Mouse (Mus musculus) kidney, embryonic 16.5 days (tissue): Measurements from ENCODE around the gene Tnfrsf8. TPM values are rescaled to one million over a fixed set of nuclear protein-coding genes. Genes with fewer than 3 reads are reported as not detected.

Experiments
- ATAC-seq: fragments of 200-750 bp; cut with Nextera tagmentation; 2 replicates; pipeline ENCODE4 v1.8.0; 2017; ENCODE audit warnings: moderate TSS enrichment; ENCODE audit not compliant: low FRiP score, low TSS enrichment
- H3K27ac ChIP-seq: fragments of 300-500 bp; sonication (generic); 2 replicates; pipeline ENCODE4 v1.5.1; 2014; ENCODE audit warnings: low read length
- H3K27me3 ChIP-seq: fragments of 300-500 bp; sonication (generic); 2 replicates; pipeline ENCODE4 v1.6.1; 2014; ENCODE audit warnings: low read length, control low read depth, mixed read lengths; ENCODE audit not compliant: insufficient read depth
- H3K36me3 ChIP-seq: fragments of 300-500 bp; sonication (generic); 2 replicates; pipeline ENCODE4 v1.6.1; 2014; ENCODE audit warnings: low read length, control low read depth, mixed read lengths; ENCODE audit not compliant: insufficient read depth
- H3K4me1 ChIP-seq: fragments of 300-500 bp; sonication (generic); 2 replicates; pipeline ENCODE4 v1.6.1; 2014; ENCODE audit warnings: low read length, control low read depth, mixed read lengths; ENCODE audit not compliant: insufficient read depth
- H3K4me2 ChIP-seq: fragments of 300-500 bp; sonication (generic); replicated peaks from 2 replicates; pipeline ENCODE4 v1.6.1; 2014; ENCODE audit warnings: low read depth, low read length
- H3K4me3 ChIP-seq: fragments of 300-500 bp; sonication (generic); 2 replicates; pipeline ENCODE4 v1.5.1; 2014; ENCODE audit warnings: mild to moderate bottlenecking, low read length
- H3K9ac ChIP-seq: fragments of 300-500 bp; sonication (generic); replicated peaks from 2 replicates; pipeline ENCODE4 v1.6.1; 2014; ENCODE audit warnings: low read length
- H3K9me3 ChIP-seq: fragments of 300-500 bp; sonication (generic); 2 replicates; pipeline ENCODE4 v1.6.1; 2016; ENCODE audit warnings: low read length, control low read depth
- WGBS: fragments of 180-500 bp; shearing (Covaris S2); extraction: QIAGEN DNeasy Blood & Tissue Kit; methylation state at CpG from one replicate; pipeline ENCODE4 v1.1.7; 2014; 5-methylcytosine and 5-hydroxymethylcytosine counted together
- polyA plus RNA-seq: library from polyadenylated mRNA; unstranded; fragments of >200 nt; fragmentation: Nextera tagmentation; extraction: Ambion mirVana; gene quantifications from 2 replicates; pipeline ENCODE4 v1.2.1, GENCODE M21; 2015

The Tnfrsf8 gene
- polyA plus RNA-seq, 1 experiment from 2014 or later, result not detected

DNA sequence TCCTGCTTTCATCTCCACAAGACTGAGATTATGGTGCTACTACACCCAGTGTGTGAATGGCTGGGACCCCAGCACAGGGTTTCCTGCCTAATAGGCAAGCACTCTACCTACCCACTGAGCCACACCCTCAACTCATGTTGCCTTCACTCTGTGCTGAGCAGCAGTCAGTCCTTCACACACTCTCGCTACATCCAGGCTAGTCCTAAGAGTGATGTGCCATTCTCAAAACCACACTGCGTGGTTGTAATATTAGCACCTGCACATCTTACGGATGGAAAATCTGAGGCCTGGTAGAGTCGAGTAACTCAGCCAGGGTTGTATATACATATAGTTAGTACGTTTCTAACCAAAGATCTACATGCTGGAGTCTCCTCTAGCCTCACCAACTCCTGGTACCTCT, 40.1 kb downstream of the Tnfrsf8 start:
- Histone ChIP-seq H3K27ac (no peak overlapping the region), H3K9me3 (0 out of 2 replicates have a peak, but pooled peaks cover 5% of the 10 kb centered on the region), H3K4me1 (no peaks in the 10 kb centered on the region), H3K4me2 (no peak overlapping the region), H3K4me3 (no peak overlapping the region), H3K9ac (no peak overlapping the region), H3K36me3 (no peaks in the 10 kb centered on the region), H3K27me3 (no peaks in the 10 kb centered on the region)
- WGBS, result 87% methylated on average over 5 of the region's 5 CpGs
- no peak; the same call in 1 of the 2 replicates for ATAC-seq

DNA sequence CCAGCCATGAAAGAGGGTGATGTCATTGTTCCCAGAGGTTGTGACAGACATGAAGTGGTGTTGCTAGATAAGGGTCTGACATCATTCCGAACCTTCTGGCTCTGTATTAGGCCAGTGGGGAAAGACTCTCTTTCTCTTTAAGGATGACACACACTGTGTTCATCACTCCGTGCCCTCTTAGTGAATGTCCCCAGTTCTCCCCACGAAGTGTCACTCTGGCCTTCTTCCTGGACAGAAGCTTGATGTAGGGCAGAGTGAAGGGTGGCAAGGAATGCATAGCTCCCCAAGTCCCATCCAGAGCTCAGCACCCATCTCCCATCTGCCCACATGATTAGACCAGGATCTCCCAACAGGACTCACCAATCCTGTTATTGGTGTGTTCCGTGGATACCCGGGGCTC, 41.0 kb downstream of the Tnfrsf8 start:
- ATAC-seq, result no peak
- H3K9me3 ChIP-seq, result no peaks in the 10 kb centered on the region
- no peaks in the 10 kb centered on the region for H3K4me1 ChIP-seq
- 95% methylated on average over 5 of the region's 5 CpGs for WGBS
- no peak overlapping the region for H3K4me3 ChIP-seq
- H3K27me3 ChIP-seq, result no peaks in the 10 kb centered on the region
- no peaks in the 10 kb centered on the region for H3K36me3 ChIP-seq
- H3K27ac ChIP-seq, result no peak overlapping the region
- no peak overlapping the region for H3K4me2 ChIP-seq
- H3K9ac ChIP-seq, result no peak overlapping the region

DNA sequence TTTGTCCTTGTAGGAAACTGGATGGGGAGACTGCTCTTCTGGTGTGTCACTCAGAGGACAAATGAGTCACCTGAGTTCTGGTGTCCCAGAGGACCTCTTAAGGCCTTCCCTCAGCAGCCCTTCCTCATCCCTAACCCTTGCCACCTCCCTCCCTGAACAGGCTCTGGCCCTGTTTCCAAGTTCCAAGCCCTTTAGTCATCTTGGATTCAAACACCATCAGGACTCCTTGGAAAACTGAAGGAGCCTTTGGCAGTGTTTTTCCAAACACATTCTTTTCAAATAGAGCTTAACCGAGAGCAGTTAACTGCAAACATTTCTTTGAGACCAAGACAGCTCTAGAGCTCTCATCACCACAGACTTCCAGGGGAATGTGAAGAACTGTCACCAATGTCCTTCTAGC, 42.2 kb downstream of the Tnfrsf8 start:
- H3K36me3 ChIP-seq, result no peaks in the 10 kb centered on the region
- no peaks in the 10 kb centered on the region for H3K9me3 ChIP-seq
- no peak overlapping the region for H3K4me3 ChIP-seq
- H3K4me1 ChIP-seq, result no peaks in the 10 kb centered on the region
- H3K27ac ChIP-seq, result no peak overlapping the region
- WGBS, result 67% methylated on average over 1 of the region's 1 CpGs
- no peaks in the 10 kb centered on the region for H3K27me3 ChIP-seq
- no peak for ATAC-seq
- no peak overlapping the region for H3K9ac ChIP-seq
- no peak overlapping the region for H3K4me2 ChIP-seq

DNA sequence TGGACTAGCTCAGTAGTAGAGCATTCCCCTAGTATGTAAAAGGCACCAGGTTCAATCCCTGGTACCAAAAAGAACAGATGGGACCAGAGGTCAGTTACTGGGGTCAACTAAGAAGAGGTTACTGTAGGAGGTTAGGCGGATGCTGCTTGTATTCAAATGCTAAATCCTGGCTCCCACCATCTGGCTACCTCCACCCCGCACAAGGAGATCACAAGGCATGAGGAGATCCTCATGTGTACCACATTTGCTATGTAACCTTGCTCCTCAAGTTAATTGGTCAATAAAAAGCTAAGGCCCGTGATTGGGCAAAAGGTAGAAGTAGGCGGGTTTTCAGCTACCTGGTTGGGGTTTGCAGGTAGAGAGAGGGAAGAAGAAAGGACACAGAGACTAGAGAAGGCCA, 43.3 kb downstream of the Tnfrsf8 start:
- no peak overlapping the region for H3K4me3 ChIP-seq

DNA sequence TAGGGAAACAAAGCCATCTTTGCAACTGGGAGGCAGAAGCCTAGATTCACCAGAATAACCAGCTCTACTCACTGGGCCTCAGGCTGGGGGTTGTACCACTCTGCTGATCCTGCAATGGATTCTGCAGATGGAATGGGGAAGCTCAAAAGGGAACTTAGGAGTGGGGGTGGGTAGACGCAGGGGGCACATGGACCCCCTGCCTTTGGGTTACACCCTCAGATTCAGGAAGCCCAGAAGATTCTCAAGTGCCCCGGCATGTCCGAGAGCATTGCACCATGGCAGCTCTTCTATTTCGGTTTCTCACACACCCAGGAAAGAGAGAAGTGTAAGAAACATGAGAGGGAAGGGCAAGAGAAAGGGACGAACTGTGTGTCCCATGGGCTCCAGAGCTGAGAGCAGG, 44.8 kb downstream of the Tnfrsf8 start:
- Histone ChIP-seq H3K27me3 (no peaks in the 10 kb centered on the region), H3K4me3 (no peak overlapping the region), H3K27ac (no peak overlapping the region), H3K4me2 (no peak overlapping the region), H3K4me1 (no peaks in the 10 kb centered on the region), H3K9me3 (no peaks in the 10 kb centered on the region), H3K36me3 (no peaks in the 10 kb centered on the region), H3K9ac (no peak overlapping the region)
- no peak for ATAC-seq
- 90% methylated on average over 5 of the region's 5 CpGs for WGBS

More for the DNA sequence above, 43.3 kb downstream of the Tnfrsf8 start:
- WGBS, result 89% methylated on average over 4 of the region's 4 CpGs
- no peak overlapping the region for H3K9ac ChIP-seq
- ATAC-seq, result no peak
- H3K9me3 ChIP-seq, result no peaks in the 10 kb centered on the region
- no peaks in the 10 kb centered on the region for H3K36me3 ChIP-seq
- no peaks in the 10 kb centered on the region for H3K4me1 ChIP-seq
- no peak overlapping the region for H3K27ac ChIP-seq
- H3K4me2 ChIP-seq, result no peak overlapping the region
- no peaks in the 10 kb centered on the region for H3K27me3 ChIP-seq

DNA sequence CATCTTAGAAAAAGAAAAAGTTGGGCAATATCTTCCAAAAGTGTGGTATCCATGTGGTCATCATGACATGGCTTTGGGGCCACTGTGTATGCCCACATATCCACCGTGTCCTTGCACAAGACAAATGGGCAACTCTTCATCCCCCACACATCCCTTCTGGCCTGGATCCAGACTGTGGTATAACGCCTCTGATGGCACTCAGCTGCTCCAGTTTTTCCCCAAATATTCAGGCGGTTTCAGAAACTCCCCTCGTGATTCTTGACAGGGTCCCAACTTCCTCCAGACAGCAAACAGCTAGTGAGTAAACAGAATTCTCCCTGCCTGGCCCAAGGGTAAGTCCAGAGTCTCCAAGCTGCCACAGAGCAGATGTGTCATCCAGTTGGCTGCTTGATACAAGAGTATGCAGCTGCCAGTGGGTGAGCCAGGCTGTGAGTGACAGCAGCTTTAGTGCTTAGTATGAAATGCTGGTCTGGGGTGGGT, 47.3 kb downstream of the Tnfrsf8 start:
- no peaks in the 10 kb centered on the region for H3K4me1 ChIP-seq
- no peak overlapping the region for H3K4me3 ChIP-seq
- H3K9ac ChIP-seq, result no peak overlapping the region
- no peaks in the 10 kb centered on the region for H3K36me3 ChIP-seq
- H3K27me3 ChIP-seq, result no peaks in the 10 kb centered on the region
- no peaks in the 10 kb centered on the region for H3K9me3 ChIP-seq
- 55% methylated on average over 4 of the region's 4 CpGs for WGBS
- no peak overlapping the region for H3K4me2 ChIP-seq
- no peak overlapping the region for H3K27ac ChIP-seq
- no peak for ATAC-seq

DNA sequence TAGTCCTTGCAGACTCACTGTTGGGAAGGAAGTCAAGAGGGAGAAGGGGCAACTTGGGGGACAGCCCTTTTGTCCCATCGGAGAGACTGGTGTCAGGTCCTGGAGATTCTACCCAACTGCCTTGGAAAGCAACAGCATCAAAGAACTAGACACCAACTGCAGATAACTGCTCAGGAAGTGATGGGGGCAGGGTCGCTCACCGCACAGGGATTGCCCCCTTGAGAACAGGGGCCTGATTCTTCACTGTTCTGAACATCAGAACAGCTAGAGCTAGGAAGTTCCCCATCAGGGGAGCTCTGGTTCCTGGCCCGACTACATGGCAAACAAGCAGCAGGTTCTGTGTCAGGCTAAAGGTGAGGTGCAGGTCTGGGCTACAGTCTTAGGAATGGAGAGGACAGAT, 48.5 kb downstream of the Tnfrsf8 start:
- no peaks in the 10 kb centered on the region for H3K36me3 ChIP-seq
- no peak overlapping the region for H3K9ac ChIP-seq
- H3K27ac ChIP-seq, result no peak overlapping the region
- H3K4me2 ChIP-seq, result no peak overlapping the region
- H3K4me1 ChIP-seq, result no peaks in the 10 kb centered on the region
- WGBS, result 73% methylated on average over 4 of the region's 4 CpGs
- H3K27me3 ChIP-seq, result no peaks in the 10 kb centered on the region
- no peak overlapping the region for H3K4me3 ChIP-seq
- ATAC-seq, result no peak
- no peaks in the 10 kb centered on the region for H3K9me3 ChIP-seq

DNA sequence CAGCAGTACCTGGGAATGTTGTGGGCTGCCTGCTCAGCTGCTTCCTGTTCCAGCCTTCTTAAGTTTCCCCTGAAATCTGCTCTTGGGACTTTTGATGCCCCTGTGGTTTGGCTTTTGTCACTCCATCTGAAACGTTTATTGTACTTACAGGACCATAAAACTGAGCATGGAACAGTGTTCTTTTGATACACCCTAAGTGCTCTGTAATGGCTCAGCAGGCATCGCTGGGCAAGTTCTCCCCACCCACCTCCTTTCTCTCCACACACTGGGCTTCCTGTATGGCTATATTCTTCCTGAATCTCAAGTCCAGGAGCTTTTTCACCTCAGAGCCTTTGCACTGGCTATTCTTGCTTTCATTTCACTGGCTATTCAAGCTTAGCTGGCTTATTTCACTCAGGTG, 50.2 kb downstream of the Tnfrsf8 start:
- no peak for ATAC-seq
- Histone ChIP-seq H3K4me3 (no peak overlapping the region), H3K27me3 (no peaks in the 10 kb centered on the region), H3K9ac (no peak overlapping the region), H3K4me2 (no peak overlapping the region), H3K4me1 (no peaks in the 10 kb centered on the region), H3K9me3 (no peaks in the 10 kb centered on the region), H3K27ac (no peak overlapping the region), H3K36me3 (no peaks in the 10 kb centered on the region)
- WGBS, result 4% methylated on average over 2 of the region's 2 CpGs

DNA sequence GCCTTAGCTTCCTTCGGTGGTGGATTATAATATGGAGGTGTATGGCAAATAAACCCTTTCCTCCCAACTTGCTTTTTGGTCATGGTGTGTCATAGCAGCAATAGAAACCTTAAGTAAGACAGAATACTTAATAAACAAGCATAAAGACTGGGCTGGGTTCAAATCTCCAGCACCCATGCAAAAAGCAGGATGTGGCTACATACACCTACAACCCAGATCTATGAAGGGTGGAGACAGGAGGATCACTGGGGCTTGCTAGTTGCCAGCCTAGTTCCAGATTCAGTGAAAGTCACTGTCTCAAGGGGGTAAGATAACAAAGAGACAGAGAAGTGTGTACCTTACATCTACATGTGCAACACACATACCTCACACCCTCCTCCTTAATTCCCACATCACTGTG, 51.4 kb downstream of the Tnfrsf8 start:
- no peak for ATAC-seq
- no peak overlapping the region for H3K9ac ChIP-seq
- H3K27ac ChIP-seq, result no peak overlapping the region
- H3K9me3 ChIP-seq, result no peaks in the 10 kb centered on the region
- WGBS, result 91% methylated on average over 1 of the region's 1 CpGs
- H3K4me1 ChIP-seq, result no peaks in the 10 kb centered on the region
- H3K36me3 ChIP-seq, result no peaks in the 10 kb centered on the region
- H3K4me2 ChIP-seq, result no peak overlapping the region
- H3K4me3 ChIP-seq, result no peak overlapping the region
- H3K27me3 ChIP-seq, result no peaks in the 10 kb centered on the region

DNA sequence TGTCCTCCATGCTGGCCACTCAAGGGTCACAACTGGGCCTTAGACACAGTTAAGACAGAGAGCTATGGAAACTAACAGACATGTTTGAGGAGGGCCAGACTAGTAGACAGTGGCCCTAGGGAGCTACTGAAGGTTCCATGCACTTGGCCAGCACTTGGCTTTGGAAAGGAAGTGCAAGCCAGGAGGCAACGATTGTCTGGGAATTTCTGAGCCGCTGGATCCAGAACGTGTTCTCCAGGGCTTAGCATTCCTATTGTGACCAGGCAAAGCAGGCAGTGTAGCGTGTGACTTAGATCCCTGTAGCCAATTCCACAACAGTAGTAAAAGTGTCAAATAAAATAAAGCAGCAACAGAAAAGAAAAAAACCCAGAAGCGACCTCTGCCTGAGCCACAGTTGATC, 54.2 kb downstream of the Tnfrsf8 start:
- Histone ChIP-seq H3K4me1 (no peaks in the 10 kb centered on the region), H3K27me3 (no peaks in the 10 kb centered on the region), H3K9me3 (no peaks in the 10 kb centered on the region), H3K4me2 (no peak overlapping the region), H3K27ac (no peak overlapping the region), H3K36me3 (no peaks in the 10 kb centered on the region), H3K4me3 (no peak overlapping the region), H3K9ac (no peak overlapping the region)
- ATAC-seq, result no peak
- WGBS, result 63% methylated on average over 5 of the region's 5 CpGs
